Mouse (Mus musculus): Measurements from ENCODE around the gene Iqgap2. TPM values are rescaled to one million over a fixed set of nuclear protein-coding genes. Genes with fewer than 3 reads are reported as not detected.
A peak's percentile ranks its signal among the peaks of the same experiment; 100 is the strongest.

Gene Iqgap2
- polyA plus RNA-seq, 1 experiment from 2014 or later: 24.6 TPM

DNA sequence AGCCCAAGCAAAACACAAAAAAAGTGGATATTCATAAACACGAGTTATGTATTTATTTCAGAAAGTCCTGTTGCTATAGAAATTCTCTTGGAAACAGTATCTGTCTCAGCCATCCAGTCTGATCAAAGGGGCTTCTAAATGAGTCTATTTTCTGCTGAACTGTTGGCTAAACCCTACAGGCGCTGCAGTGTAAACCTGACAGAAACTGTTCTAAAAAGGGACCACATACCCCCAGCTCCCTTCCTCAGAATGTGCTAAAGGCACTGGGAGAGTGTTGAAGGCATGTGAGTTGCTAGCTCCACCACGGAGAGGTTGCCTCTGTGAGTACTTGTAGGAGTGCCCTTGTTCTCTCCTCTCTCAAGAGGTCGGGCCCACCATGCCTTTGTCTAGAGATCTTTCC lies 19.7 kb downstream of the Iqgap2 start:
- no peak for DNase-seq
- Histone ChIP-seq H3K9ac (replicated peaks) (no peak overlapping the region), H3K4me2 (ENCODE audit: low read depth, low read length) (no peak overlapping the region), H3K9me3 (ENCODE audit: low read length) (no peaks in the 10 kb centered on the region), H3K36me3 (replicated peaks; ENCODE audit: insufficient read depth, low read length) (no peaks in the 10 kb centered on the region), H3K4me1 (ENCODE audit: insufficient read depth) (peaks cover 27% of the 10 kb centered on the region), H3K4me3 (ENCODE audit: low read depth, low read length) (no peak overlapping the region), H3K27me3 (ENCODE audit: insufficient read depth, low read length) (no peaks in the 10 kb centered on the region), H3K27ac (ENCODE audit: low read depth) (no peak overlapping the region)
- WGBS (ENCODE audit: insufficient replicate concordance): 60% methylated on average over 4 of the region's 4 CpGs
- TF ChIP-seq EP300 (IDR thresholded peaks at IDR 0.05; ENCODE audit: low read depth) (no peak), CTCF (IDR thresholded peaks at IDR 0.05; ENCODE audit: low read depth) (no peak)
- ATAC-seq: no peak

DNA sequence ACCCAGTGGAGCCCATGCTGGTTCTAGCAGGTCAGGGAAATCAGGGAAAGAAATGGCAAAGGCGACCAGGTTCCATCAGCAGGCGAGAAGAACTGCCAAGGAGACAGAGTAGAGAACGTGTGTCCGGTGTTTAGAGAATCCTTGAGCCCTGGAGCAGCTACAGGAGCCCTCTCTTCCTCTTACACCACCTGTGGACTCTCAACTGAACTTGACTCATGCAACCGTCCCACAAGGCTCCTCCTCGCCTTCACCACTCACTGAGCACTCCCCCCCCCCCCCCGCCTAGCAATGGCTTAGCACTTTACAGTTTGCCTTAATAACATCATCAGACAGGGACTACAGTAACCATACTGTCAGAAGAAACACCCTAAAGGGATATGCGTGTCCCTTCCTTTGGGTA lies 21.1 kb downstream of the Iqgap2 start:
- 68% methylated on average over 8 of the region's 8 CpGs for WGBS (ENCODE audit: insufficient replicate concordance)
- no peaks in the 10 kb centered on the region for H3K36me3 ChIP-seq (replicated peaks; ENCODE audit: insufficient read depth, low read length)
- no peak overlapping the region for H3K27ac ChIP-seq (ENCODE audit: low read depth)
- no peak for DNase-seq
- no peak overlapping the region for H3K9ac ChIP-seq (replicated peaks)
- H3K4me2 ChIP-seq (ENCODE audit: low read depth, low read length): no peak overlapping the region
- H3K4me1 ChIP-seq (ENCODE audit: insufficient read depth): peaks cover 27% of the 10 kb centered on the region
- no peaks in the 10 kb centered on the region for H3K9me3 ChIP-seq (ENCODE audit: low read length)
- TF ChIP-seq CTCF (IDR thresholded peaks at IDR 0.05; ENCODE audit: low read depth) (no peak), EP300 (IDR thresholded peaks at IDR 0.05; ENCODE audit: low read depth) (no peak)
- H3K4me3 ChIP-seq (ENCODE audit: low read depth, low read length): no peak overlapping the region
- ATAC-seq: no peak
- no peaks in the 10 kb centered on the region for H3K27me3 ChIP-seq (ENCODE audit: insufficient read depth, low read length)

DNA sequence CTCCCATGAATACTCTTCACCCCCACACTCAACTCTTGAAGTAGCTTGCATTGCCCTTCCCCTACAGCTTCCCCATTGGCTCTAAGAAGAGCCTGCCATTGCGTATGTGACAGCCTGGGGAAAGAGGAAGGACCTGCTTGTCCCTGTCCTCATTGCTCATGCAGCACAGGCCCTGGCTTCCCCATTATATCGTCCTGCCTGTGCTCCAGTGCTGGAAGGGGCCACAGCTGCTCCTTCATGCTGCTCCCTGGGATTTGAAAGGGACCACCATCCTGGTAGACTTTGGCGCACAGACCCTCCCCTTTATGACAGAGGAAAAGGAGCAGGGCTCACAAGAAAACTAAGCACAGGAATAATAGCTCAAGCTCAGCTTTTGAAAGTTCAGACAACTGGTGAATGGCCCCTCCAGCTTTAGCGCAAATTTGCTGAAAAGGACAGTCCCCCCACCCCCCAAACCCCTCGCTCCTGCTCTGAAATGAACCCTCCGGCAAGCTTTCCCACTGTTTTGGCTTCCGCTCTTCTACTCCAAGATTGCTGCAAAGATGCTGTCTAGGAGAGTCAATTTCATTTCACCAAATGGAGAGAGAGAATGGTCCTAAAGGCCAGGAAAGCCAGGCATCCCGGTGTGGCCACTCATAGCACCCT lies 22.7 kb downstream of the Iqgap2 start:
- TF ChIP-seq CTCF (IDR thresholded peaks at IDR 0.05; ENCODE audit: low read depth): no peak
- no peak for TF ChIP-seq EP300 (IDR thresholded peaks at IDR 0.05; ENCODE audit: low read depth)
- no peak overlapping the region for H3K9ac ChIP-seq (replicated peaks)
- H3K27me3 ChIP-seq (ENCODE audit: insufficient read depth, low read length): no peaks in the 10 kb centered on the region
- no peaks in the 10 kb centered on the region for H3K36me3 ChIP-seq (replicated peaks; ENCODE audit: insufficient read depth, low read length)
- 70% methylated on average over 8 of the region's 8 CpGs for WGBS (ENCODE audit: insufficient replicate concordance)
- H3K4me2 ChIP-seq (ENCODE audit: low read depth, low read length): no peak overlapping the region
- H3K4me1 ChIP-seq (ENCODE audit: insufficient read depth): peaks cover 27% of the 10 kb centered on the region
- DNase-seq (peak; percentile 33), ATAC-seq (peak; percentile 64)
- H3K27ac ChIP-seq (ENCODE audit: low read depth): peak overlapping the region; percentile 55
- no peaks in the 10 kb centered on the region for H3K9me3 ChIP-seq (ENCODE audit: low read length)
- no peak overlapping the region for H3K4me3 ChIP-seq (ENCODE audit: low read depth, low read length)

DNA sequence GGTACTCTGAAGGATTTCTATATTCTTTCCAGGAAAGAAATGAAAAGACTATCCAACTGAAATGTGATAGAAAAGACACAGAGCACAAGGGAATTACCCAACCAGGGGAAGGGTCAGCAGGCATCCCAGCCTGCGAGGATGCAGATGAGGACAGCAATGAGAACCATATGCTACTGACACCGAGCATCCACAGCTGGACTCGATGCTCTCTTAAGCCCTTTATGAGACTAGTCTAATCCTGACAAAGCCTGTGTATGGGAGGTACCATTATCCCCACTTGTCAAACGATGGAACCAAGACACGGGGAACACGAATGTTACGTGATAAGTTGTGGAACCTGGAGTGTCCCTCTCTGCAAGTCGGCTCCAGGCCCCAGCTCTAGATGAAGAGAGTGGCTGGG lies 29.5 kb downstream of the Iqgap2 start:
- H3K4me3 ChIP-seq (ENCODE audit: low read depth, low read length): no peak overlapping the region
- ATAC-seq (no peak), DNase-seq (no peak)
- no peak overlapping the region for H3K9ac ChIP-seq (replicated peaks)
- peaks cover 8% of the 10 kb centered on the region for H3K4me1 ChIP-seq (ENCODE audit: insufficient read depth)
- TF ChIP-seq CTCF (IDR thresholded peaks at IDR 0.05; ENCODE audit: low read depth) (no peak), EP300 (IDR thresholded peaks at IDR 0.05; ENCODE audit: low read depth) (no peak)
- H3K9me3 ChIP-seq (ENCODE audit: low read length): no peaks in the 10 kb centered on the region
- no peaks in the 10 kb centered on the region for H3K36me3 ChIP-seq (replicated peaks; ENCODE audit: insufficient read depth, low read length)
- whole genome bisulfite sequencing (ENCODE audit: insufficient replicate concordance): 78% methylated on average over 8 of the region's 8 CpGs
- no peaks in the 10 kb centered on the region for H3K27me3 ChIP-seq (ENCODE audit: insufficient read depth, low read length)
- no peak overlapping the region for H3K27ac ChIP-seq (ENCODE audit: low read depth)
- no peak overlapping the region for H3K4me2 ChIP-seq (ENCODE audit: low read depth, low read length)

DNA sequence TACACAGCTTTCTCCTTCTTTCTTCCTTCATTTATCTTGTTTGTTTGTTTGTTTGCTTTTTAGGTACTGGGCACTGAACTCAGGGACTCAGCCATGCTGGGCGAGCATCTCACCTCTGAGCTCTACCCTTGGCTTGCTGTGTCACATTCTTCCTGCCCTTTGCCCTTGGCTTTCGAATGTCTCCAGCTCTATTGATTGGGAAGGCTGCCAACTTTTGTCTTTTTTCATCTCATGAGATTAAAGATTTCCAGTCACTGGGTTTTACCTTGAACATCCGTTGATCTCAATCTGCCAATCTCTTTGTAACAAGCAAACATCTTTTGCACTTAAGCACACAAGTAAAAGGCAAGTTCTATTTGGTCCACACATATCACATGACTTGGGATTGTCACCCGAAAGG lies 32.5 kb downstream of the Iqgap2 start:
- ATAC-seq (peak; percentile 63; the same call in 1 of the 2 replicates), DNase-seq (no peak)
- peaks cover 15% of the 10 kb centered on the region for H3K4me1 ChIP-seq (ENCODE audit: insufficient read depth)
- H3K27me3 ChIP-seq (ENCODE audit: insufficient read depth, low read length): no peaks in the 10 kb centered on the region
- 54% methylated on average over 4 of the region's 4 CpGs for WGBS (ENCODE audit: insufficient replicate concordance)
- no peak overlapping the region for H3K9ac ChIP-seq (replicated peaks)
- no peak for TF ChIP-seq CTCF (IDR thresholded peaks at IDR 0.05; ENCODE audit: low read depth)
- peak; percentile 58; the same call in 1 of the 2 replicates for TF ChIP-seq EP300 (IDR thresholded peaks at IDR 0.05; ENCODE audit: low read depth)
- no peak overlapping the region for H3K4me3 ChIP-seq (ENCODE audit: low read depth, low read length)
- no peak overlapping the region for H3K4me2 ChIP-seq (ENCODE audit: low read depth, low read length)
- no peaks in the 10 kb centered on the region for H3K9me3 ChIP-seq (ENCODE audit: low read length)
- H3K36me3 ChIP-seq (replicated peaks; ENCODE audit: insufficient read depth, low read length): no peaks in the 10 kb centered on the region
- 0 out of 2 replicates have a peak overlapping the region, but pooled peaks have one; percentile 2 for H3K27ac ChIP-seq (ENCODE audit: low read depth)

DNA sequence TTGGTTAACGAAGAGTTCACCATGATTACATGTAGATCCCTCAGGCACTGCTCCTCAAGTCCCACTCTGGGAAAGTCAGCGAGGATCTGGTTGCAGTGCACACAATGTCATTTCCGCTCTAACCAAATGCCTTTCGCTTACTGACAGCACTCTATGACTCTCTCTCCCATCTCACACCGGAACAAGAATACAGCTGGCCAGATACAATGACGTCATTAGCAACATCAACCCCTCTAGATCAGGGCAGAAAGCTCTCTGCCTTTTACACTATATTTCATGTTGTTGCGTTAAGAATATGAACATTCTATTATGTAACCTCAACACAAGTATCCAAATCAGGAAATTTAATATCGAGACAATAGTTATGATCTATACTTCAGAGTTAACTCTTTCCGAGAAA lies 32.9 kb downstream of the Iqgap2 start:
- Histone ChIP-seq H3K27ac (ENCODE audit: low read depth) (0 out of 2 replicates have a peak overlapping the region, but pooled peaks have one; percentile 11), H3K9me3 (ENCODE audit: low read length) (no peaks in the 10 kb centered on the region), H3K9ac (replicated peaks) (no peak overlapping the region), H3K27me3 (ENCODE audit: insufficient read depth, low read length) (no peaks in the 10 kb centered on the region), H3K4me2 (ENCODE audit: low read depth, low read length) (no peak overlapping the region), H3K36me3 (replicated peaks; ENCODE audit: insufficient read depth, low read length) (no peaks in the 10 kb centered on the region), H3K4me1 (ENCODE audit: insufficient read depth) (peaks cover 16% of the 10 kb centered on the region), H3K4me3 (ENCODE audit: low read depth, low read length) (no peak overlapping the region)
- no peak for DNase-seq
- TF ChIP-seq EP300 (IDR thresholded peaks at IDR 0.05; ENCODE audit: low read depth): no peak
- no peak for TF ChIP-seq CTCF (IDR thresholded peaks at IDR 0.05; ENCODE audit: low read depth)
- 73% methylated on average over 9 of the region's 9 CpGs for WGBS (ENCODE audit: insufficient replicate concordance)
- peak; percentile 68 for ATAC-seq

All from liver, postnatal 0 days (tissue).